Mouse (Mus musculus) liver, embryonic 14.5 days (tissue): ENCODE results near the gene Baiap2l1. TPM values are rescaled to one million over a fixed set of nuclear protein-coding genes. Genes with fewer than 3 reads are reported as not detected.

Experiments used
- ATAC-seq: fragments of 200-750 bp; cut with Nextera tagmentation; 2 replicates; pipeline ENCODE4 v1.8.0; 2017; ENCODE audit warnings: moderate number of reproducible peaks, mild to moderate bottlenecking, moderate library complexity; ENCODE audit not compliant: insufficient read depth
- DNase-seq, 3 experiments: peaks; one replicate each; pipeline ENCODE4 v3.0.0-alpha.2; 2012 to 2013; ENCODE audit warnings: low read depth in 3 of 3, low spot score in 3 of 3
- H3K27ac ChIP-seq: fragments of 300-500 bp; sonication (generic); 2 replicates; pipeline ENCODE4 v1.5.1; 2014; ENCODE audit warnings: moderate library complexity, mild to moderate bottlenecking, control low read depth, inconsistent platforms
- H3K27me3 ChIP-seq: fragments of 300-500 bp; sonication (generic); 2 replicates; pipeline ENCODE4 v1.6.1; 2014; ENCODE audit warnings: mild to moderate bottlenecking, low read length, moderate library complexity; ENCODE audit not compliant: control insufficient read depth, insufficient read depth
- H3K36me3 ChIP-seq: fragments of 300-500 bp; sonication (generic); replicated peaks from 2 replicates; pipeline ENCODE4 v1.6.1; 2014; ENCODE audit warnings: low read depth; ENCODE audit not compliant: control insufficient read depth, insufficient read depth
- H3K4me1 ChIP-seq, 2 experiments: fragments of 200-500 bp in 1 of 2; fragments of 300-500 bp in 1 of 2; sonication (generic) in 1 of 2; replicated peaks; 2 replicates each; pipeline ENCODE4 v1.6.1; 2012 to 2014; ENCODE audit warnings: antibody characterized with exemption in 1 of 2, inconsistent platforms in 1 of 2, low read length in 1 of 2; ENCODE audit not compliant: control insufficient read depth in 2 of 2, insufficient read depth in 2 of 2
- H3K4me2 ChIP-seq: fragments of 300-500 bp; sonication (generic); 2 replicates; pipeline ENCODE4 v1.6.1; 2014; ENCODE audit warnings: low read depth, mild to moderate bottlenecking, control low read depth, moderate library complexity
- H3K4me3 ChIP-seq, 2 experiments: fragments of 200-500 bp in 1 of 2; fragments of 300-500 bp in 1 of 2; sonication (generic) in 1 of 2; 2 replicates each; pipeline ENCODE4 v1.5.1; 2012 to 2014; ENCODE audit warnings: low read depth in 2 of 2, low read length in 2 of 2, mild to moderate bottlenecking in 2 of 2, control low read depth in 1 of 2, inconsistent platforms in 1 of 2, moderate library complexity in 1 of 2; ENCODE audit not compliant: insufficient read depth in 1 of 2
- H3K9ac ChIP-seq: fragments of 300-500 bp; sonication (generic); replicated peaks from 2 replicates; pipeline ENCODE4 v1.6.1; 2014; ENCODE audit warnings: mild to moderate bottlenecking, control low read depth, moderate library complexity
- H3K9me3 ChIP-seq: fragments of 300-500 bp; sonication (generic); 2 replicates; pipeline ENCODE4 v1.6.1; 2016; ENCODE audit warnings: low read length, mixed read lengths; ENCODE audit not compliant: control insufficient read depth
- CTCF ChIP-seq: IDR thresholded peaks from 2 replicates; pipeline ENCODE4 v1.5.1; 2016; ENCODE audit warnings: antibody characterized with exemption, low read depth, control low read depth
- EP300 ChIP-seq: IDR thresholded peaks from 2 replicates; pipeline ENCODE4 v1.6.1; 2016; ENCODE audit warnings: antibody characterized with exemption, low read depth
- WGBS: fragments of 180-500 bp; shearing (Covaris S2); extraction: QIAGEN DNeasy Blood & Tissue Kit; methylation state at CpG from one replicate; pipeline ENCODE4 v1.1.7; 2014; ENCODE audit not compliant: insufficient replicate concordance; 5-methylcytosine and 5-hydroxymethylcytosine counted together
- polyA plus RNA-seq, 2 experiments: library from polyadenylated mRNA; depleted of rRNA in 1 of 2; stranded (reverse) in 1 of 2; unstranded in 1 of 2; fragments of >200 nt; fragmentation: Nextera tagmentation in 1 of 2; extraction: Ambion mirVana in 1 of 2; gene quantifications; 2 replicates each; pipeline versions ENCODE4 v1.2.1 to v1.2.3; 2012 to 2014

The Baiap2l1 gene
- polyA plus RNA-seq, 2 experiments, result 2.4 to 3.8 TPM

DNA sequence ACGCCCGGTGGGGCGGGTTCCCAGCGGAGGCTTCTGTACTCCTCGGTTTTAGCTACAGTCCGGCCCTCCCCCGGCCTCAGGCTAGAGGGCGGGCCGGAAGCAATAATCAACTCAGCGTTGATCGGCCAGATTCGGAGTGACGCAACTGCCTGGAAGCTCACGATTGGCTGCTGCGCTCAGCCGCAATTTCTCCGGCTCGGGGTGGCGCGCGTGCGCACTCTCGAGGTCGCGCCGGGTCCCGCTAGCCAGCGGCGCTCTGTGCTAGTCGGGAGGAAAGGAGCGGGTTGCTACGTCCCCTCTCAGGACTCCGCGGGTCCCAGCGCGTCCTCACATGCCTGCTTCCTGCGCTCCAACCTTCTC lies 134.4 kb downstream of the Baiap2l1 start, which contains the start of gene Tecpr1:
TSS of gene Tecpr1 (minus strand) at position 113 of the 360 bp plus-strand sequence.
- DNase-seq (peak; percentile 84 to 88 (median 85)), ATAC-seq (peak; percentile 97)
- H3K9me3 ChIP-seq, result no peaks in the 10 kb centered on the region
- peak within 1 kb of the TSS; percentile 60 to 72 for H3K4me3 ChIP-seq
- no peak within 1 kb of the TSS for H3K27ac ChIP-seq
- no peaks in the 10 kb centered on the region for H3K27me3 ChIP-seq
- H3K36me3 ChIP-seq, result no peaks in the 10 kb centered on the region
- H3K4me1 ChIP-seq, result peaks cover 0 to 9% of the 10 kb centered on the region in 2 experiments; a peak in 2 of 4 replicates
- peak within 1 kb of the TSS; percentile 78 for H3K4me2 ChIP-seq
- under 1% methylated on average over 37 of the region's 37 CpGs for WGBS
- peak within 1 kb of the TSS; percentile 64 for H3K9ac ChIP-seq
- TF ChIP-seq EP300 (no peak), CTCF (peak; percentile 38; the same call in 1 of the 2 replicates)

DNA sequence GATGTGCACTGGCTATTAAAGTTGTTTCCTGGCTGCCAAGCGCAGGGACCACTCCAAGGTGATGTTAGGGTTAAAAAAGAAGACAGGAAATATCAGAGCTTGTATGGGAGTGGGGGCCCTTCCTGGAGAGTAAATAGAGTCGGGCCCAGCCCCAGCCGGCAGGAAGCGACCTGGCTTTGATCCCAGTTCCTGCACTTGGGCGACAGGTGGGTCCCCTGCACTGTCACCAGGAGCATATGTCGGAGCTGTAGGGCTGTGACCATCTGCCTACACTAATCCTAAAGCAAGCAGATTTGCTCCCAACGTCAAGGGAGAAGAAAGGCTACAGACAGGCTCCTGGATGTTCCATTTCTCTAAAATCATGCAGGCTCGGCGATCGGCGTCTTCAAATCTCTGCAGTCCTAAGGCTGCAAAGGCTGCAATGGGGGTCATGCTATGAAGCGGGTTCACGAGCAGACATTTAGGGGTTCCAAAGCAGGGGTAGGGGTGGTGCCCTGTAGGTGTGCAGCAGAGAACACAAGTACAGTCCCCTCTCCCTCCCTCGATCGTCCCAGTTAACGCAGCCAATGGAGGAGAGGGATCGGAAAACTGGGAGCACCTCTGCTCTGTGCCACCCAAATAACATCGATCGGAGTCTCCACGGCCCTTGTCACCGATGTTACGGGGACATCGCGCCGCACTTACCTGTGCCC lies 135.0 kb downstream of the Baiap2l1 start:
- Histone ChIP-seq H3K27ac (no peak overlapping the region), H3K36me3 (no peaks in the 10 kb centered on the region), H3K9me3 (no peaks in the 10 kb centered on the region), H3K4me1 (peaks cover 0 to 9% of the 10 kb centered on the region in 2 experiments; a peak in 2 of 4 replicates), H3K4me2 (peak overlapping the region; percentile 78), H3K4me3 (peak overlapping the region; percentile 60 to 72), H3K9ac (peak overlapping the region; percentile 47), H3K27me3 (no peaks in the 10 kb centered on the region)
- ATAC-seq (no peak), DNase-seq (no peak)
- WGBS, result 2% methylated on average over 25 of the region's 25 CpGs
- no peak for TF ChIP-seq CTCF
- no peak for TF ChIP-seq EP300

DNA sequence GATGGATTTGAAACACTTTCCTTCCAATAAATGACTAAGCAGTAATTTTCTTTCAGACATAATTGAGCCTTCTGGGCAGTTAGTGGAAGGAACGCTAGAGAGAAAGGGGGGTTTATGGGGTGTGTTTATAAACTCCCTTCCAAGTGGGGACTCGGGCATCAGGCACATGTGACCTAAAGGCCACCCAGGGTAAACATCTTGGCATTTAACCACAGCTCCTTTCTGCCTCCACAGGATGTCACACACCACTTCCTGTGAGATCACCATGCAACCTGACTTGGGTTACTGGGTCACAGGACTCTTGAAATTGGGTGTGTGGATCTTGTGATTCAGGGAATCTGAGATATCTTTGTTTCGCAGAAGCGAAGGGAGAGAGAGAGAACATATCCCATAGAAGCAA lies 136.6 kb downstream of the Baiap2l1 start:
- ATAC-seq (no peak), DNase-seq (no peak)
- H3K27me3 ChIP-seq, result no peaks in the 10 kb centered on the region
- no peaks in the 10 kb centered on the region for H3K36me3 ChIP-seq
- no peaks in the 10 kb centered on the region for H3K9me3 ChIP-seq
- peaks cover 0 to 9% of the 10 kb centered on the region in 2 experiments; a peak in 2 of 4 replicates for H3K4me1 ChIP-seq
- TF ChIP-seq EP300 (no peak), CTCF (no peak)
- H3K27ac ChIP-seq, result no peak overlapping the region
- H3K9ac ChIP-seq, result no peak overlapping the region
- 32% methylated on average over 4 of the region's 4 CpGs for WGBS
- no peak overlapping the region for H3K4me3 ChIP-seq
- no peak overlapping the region for H3K4me2 ChIP-seq

DNA sequence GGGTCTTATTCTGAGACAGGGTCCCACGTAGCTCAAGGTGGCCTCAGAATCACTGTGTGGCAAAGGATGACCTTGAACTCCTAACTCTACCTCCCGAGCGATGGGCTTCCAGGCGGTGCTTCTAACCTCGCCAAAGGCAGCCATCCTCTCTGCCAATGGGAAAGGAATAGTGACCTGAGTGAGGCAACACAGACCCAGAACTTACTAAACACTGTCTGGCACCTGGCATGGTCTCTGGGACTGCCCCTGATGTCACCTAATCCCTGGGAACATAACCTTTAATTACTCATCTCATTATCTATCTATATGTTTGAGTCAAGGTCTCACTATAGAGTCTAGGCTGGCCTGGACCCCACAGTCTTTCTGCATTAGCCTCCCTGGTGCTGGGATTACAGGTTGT lies 138.0 kb downstream of the Baiap2l1 start:
- Histone ChIP-seq H3K4me1 (peaks cover 0 to 9% of the 10 kb centered on the region in 2 experiments; a peak in 2 of 4 replicates), H3K9ac (no peak overlapping the region), H3K27me3 (no peaks in the 10 kb centered on the region), H3K4me3 (no peak overlapping the region), H3K4me2 (no peak overlapping the region), H3K36me3 (no peaks in the 10 kb centered on the region), H3K9me3 (no peaks in the 10 kb centered on the region), H3K27ac (no peak overlapping the region)
- 63% methylated on average over 5 of the region's 5 CpGs for WGBS
- no peak for ATAC-seq
- TF ChIP-seq EP300, result no peak
- TF ChIP-seq CTCF, result no peak
- no peak for DNase-seq

DNA sequence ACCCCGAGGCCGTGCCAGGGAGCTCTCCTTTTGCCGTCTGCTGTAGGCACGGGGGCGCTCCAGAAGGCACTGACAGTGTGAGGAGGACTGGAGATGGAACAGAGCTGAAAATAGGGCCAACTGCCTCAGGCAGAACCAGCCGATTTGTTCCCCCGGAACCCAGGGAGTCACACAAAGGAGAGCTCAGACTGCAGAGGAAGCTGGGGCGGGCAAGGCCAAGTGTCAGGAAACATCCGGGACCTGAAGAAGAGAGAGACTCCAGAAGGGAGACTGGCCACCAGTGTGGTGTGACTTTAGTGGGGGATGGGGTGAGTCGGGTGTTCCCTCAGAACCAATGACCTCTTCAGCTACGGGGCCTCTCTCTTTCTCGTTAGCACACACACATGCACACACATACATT lies 138.6 kb downstream of the Baiap2l1 start:
- Histone ChIP-seq H3K27ac (no peak overlapping the region), H3K4me3 (no peak overlapping the region), H3K4me1 (peaks cover 0 to 9% of the 10 kb centered on the region in 2 experiments; a peak in 2 of 4 replicates), H3K9me3 (no peaks in the 10 kb centered on the region), H3K36me3 (no peaks in the 10 kb centered on the region), H3K27me3 (no peaks in the 10 kb centered on the region), H3K9ac (no peak overlapping the region), H3K4me2 (no peak overlapping the region)
- DNase-seq, result no peak
- ATAC-seq, result no peak
- 45% methylated on average over 12 of the region's 12 CpGs for WGBS
- TF ChIP-seq CTCF (no peak), EP300 (no peak)
